Mouse (Mus musculus) ZHBTc4 (cell line): ENCODE measurements around the gene Fam155a.

ENCODE experiments used
- DNase-seq: peaks from one replicate; pipeline ENCODE4 v3.0.0-alpha.2; 2011; ENCODE audit warnings: low read depth, low spot score

The Fam155a gene

DNA sequence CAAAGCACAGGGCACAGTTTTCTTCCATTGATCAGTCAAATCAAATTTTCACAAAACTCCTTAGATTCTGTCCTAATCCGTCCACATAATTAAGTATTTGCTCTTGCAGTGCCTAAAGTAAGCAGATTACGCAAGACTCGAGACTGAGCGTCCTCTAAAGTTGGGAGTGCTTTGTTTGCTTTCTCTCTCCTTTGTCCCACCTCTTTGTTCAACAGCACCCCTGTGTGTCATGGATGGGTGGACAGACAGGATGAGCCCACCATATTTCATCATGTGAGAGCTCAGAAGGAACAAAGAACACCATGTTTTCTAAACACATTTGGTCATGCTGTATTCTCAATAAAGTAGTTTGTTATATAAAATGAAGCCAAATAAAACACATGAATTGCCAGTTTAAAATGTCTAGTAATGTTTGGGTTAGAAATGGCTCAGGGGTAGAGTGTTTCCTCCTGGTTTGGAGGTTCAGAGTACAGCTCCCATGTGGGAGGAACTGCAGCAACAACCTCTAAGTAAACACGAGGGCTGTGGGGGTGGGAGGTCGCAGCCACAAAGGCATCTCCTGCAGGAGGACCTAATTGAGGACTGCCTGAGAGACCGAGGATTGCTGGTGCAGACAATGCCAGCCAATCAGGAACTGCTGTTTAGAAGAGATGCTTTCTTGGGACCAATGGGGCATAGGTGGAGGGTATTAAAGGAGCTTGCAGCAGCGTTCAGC lies 482.8 kb downstream of the Fam155a start:
- no peak for DNase-seq

DNA sequence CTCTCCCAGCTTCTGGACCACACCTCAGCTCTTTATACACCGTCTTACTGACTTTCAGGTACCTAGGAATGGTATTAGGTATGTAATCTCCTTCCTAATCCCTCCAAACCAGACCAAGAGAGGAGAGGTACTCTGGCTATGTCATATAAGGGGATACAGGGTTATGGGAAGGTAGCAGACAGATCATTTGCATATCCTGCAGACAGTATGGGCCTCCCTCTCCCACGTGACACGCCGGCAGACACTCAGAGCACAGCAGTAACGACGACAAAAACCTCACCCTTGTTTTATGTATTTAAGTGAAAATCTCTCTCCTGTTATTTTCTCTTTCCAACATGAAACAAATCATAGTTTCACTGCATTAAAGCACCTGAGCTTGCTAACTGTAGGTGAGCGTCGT lies 496.8 kb downstream of the Fam155a start:
- DNase-seq: no peak

DNA sequence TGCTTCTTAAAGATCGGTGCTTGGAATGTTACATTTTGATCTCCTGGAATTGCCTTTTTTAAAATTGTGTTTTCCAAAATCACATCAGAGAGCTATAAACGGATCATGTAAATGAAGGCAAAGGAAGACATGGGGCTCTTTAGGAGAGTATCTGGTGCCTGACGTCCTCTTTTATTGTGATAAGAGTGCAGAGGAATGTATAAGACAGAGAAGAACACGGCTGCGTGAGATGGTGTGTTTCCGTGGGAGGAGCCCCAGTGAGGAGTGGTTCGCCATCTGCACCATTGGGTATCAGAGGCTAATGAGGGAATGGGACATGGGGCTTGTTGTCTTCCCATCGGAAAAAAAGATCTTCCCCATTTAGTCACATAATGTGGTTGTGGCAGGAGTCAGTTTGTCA lies 506.6 kb downstream of the Fam155a start:
- no peak for DNase-seq

DNA sequence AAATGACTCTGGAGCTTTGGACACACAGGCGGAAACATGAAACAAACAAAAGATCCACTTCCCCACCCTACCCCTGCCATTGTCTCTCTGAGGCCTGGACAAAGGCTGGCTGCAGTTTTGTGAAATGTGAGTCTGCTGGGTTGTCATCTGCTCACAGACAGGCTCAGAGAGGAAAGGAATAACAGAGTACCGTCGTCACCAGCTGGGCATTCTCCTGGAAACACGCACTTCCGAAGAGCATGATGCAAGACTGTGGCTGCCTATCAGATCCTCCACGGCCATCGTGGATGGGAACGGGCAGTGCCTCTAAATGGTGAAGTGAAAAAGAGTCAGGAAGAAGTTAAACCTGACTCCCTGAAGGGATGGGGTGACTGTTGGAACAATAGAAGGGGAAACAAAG lies 509.4 kb downstream of the Fam155a start:
- peak; percentile 33 for DNase-seq

DNA sequence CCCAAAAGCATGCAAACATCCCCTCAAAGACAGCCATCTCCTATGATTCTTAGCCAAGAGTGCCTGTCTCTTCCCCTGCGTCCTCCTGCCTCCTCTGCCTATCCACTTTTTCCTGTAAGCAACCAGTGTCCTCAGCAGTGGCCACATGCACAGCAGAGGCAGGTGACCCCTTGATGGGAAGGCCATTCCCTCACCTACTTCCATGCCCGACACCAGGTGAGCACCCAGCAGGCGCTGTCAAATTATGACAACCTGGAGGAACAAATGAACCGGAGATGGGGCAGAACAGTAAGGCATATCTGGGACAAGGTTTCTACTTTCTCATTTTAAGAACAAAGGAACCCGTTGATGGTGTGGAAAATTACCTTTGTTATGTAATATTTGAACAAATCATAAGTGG lies 515.6 kb downstream of the Fam155a start:
- no peak for DNase-seq

DNA sequence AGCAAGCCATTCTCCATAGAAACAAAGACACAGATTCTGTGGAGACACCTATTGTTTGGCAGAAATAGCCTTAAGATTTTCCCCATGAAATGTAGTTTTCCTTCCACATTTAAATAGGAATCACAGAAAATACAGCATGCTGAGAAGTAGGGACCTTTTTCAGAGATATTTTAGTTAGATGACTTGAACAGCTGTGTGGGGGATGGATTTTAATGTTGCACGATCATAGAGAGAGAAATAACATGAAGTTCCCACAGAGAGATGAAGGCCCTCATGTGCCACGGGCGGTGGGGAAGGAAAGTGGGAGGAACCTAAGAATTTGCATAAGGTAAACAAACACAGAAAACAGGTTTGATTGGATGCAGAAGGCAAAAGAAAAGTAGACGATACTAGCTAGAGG lies 518.0 kb downstream of the Fam155a start:
- no peak for DNase-seq

DNA sequence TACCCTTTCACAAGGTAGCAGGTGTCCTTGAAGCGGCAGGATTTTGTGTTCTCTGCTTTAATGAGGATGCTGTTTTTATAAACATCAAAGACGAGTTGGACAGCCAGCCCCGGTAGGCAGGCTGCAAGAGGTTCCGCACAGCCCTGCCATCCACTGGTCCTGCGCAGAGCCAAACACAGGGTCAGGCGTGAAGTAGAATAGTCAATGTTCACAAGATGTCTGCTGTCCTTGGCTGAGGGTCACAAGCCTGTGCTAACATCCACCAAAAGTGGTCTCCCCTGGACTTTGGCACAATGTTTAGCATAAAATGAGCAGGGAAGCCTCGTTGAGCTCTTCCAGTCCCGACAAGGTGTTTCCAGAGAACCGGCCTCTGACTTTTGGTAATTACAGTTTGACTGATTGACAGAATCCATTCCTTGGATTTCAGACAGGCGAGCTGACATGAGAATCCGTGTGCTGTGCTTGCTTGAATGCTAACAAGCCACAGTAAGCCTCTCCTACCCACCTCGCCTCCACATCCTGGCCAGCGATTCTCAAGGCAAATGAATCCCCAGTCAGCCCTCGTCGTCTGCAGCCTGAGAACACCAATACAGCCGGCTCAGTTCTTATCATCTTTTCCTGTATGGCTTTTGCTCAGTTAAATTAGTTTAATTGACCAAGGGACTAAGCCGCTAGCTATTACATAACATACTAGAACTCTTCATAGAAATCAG lies 522.7 kb downstream of the Fam155a start:
- peak; percentile 4 for DNase-seq

DNA sequence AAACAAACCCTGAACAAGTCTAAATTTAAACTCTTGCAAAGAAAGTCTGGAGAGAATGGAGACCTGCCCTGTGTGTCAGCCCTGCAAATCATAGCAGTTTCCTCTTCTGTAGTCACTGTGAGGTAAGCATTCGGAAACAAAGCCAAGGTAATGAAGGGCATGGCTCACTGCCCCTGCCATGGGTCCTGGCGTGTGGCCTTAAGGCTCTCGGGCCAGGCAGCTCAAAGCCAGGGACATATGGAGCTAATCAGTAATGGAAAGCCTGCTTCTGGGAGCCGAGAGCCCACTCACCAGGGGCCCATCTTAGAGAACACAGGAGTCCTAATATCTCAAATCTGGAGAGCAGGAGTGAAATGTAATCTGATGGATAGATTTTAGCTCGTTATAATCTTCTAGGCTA lies 525.0 kb downstream of the Fam155a start:
- no peak for DNase-seq

DNA sequence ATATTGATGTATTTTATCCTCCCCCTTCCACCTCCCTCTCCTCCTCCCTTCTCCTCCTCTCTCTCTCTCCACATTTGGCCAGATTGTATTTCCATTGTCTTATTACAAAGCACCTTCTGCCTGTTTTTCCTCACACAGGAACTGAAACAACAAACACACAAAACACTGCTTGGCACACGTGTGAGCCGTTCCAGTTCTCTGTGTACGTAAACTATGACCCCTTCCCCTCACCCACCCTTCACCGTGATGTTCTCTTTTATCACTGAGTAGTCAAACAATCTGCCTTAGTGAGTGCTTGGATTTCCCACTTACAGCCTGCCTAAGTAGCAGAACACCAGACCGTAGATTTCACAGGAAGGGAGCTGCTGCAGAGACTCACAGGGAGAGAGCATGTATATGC lies 530.0 kb downstream of the Fam155a start:
- no peak for DNase-seq

DNA sequence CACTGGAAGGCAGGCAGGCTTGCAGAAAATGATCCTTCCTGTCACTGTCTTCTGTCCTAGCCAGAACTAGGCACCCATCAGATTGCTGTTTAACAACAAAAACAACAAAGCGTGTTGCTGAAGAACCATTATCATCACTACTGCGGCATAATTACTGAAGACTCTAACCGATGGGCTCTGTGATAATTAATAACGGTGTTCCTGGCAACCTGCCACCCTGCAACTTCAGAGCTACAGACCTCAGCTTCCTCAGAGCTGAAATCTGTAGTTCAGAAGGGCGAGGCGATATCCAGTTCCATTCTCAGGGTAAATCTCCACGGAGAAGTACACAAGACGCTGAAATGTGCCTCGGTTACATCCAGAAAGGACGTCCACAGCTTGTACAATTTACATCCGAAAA lies 531.2 kb downstream of the Fam155a start:
- no peak for DNase-seq

DNA sequence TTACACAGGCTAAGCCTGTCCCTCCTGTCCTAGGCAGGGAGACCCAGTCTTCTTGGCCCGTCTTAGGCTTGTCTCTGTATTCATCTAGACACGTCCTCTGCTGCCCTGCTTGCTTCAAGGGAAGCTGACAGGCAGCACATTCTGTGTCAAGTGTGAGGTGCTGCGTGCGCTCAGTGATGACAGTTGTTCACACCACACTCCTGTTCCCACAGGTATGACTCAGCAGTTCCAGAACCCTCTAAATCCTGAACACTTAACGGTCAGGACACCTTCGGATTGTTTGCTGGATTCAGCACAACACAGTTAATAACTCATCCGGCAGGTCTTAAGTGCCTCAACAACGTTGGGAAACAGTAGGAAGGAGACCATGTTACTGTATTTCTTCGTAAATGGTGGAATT lies 532.0 kb downstream of the Fam155a start:
- DNase-seq: no peak

DNA sequence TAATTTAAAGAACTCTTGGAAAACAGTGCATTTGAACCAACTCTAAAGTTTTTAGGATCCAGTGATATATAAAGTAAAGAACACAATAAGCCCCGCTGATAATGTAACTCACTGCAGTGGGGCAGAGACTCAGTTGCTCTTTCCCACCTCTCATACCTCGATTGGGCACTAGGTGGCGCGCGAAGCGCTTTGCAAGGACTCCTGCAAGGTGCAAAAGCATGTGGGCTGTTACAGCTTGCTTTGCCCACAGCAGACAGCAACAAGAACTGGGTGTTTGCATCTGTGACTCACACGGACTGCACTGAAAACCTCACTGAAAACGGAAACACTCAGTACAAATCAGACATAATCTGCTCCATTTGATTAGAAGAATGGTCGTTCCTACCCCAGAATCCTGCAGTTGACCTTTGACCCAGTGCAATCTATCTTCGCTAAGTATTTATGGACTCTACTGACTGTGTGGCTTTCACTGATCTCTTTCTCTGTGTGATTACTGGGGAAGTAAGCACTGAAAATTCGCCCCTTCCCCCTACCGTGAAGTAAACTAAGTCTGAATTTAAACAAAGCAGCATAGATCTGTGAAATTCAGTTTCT lies 537.5 kb downstream of the Fam155a start:
- peak; percentile 86 for DNase-seq

DNA sequence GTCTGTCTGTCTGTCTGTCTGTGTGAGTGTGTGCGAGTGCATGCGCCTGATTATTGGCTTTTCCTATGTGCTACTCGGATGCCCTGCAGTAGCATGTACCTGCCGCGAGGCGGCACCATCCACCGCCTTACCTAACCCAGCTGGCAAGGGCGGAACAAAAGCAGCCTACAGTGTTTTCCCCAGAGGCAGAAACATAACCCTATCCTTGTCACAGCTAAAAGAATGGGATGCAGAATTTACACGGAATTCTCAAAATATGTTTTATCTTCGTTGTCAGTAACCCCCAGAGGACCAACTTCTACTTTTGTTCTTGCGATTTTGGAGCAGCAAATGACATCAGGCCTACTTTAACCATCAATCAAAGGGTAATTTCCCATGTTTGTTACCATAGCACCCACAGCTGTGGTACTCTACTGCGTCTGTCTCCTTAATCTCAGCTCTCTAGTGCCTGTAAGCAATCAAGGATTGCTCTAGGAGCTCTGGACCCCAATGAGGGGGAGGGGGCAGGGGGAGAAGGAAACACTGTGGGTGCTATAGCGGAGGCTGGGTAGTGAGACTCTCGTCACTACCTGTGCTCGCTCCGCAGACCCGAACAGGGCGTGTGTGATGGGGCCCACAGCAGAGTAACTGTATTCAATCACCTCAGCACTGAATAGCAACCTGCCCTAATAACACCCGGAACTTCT lies 543.0 kb downstream of the Fam155a start:
- DNase-seq: peak; percentile 80

DNA sequence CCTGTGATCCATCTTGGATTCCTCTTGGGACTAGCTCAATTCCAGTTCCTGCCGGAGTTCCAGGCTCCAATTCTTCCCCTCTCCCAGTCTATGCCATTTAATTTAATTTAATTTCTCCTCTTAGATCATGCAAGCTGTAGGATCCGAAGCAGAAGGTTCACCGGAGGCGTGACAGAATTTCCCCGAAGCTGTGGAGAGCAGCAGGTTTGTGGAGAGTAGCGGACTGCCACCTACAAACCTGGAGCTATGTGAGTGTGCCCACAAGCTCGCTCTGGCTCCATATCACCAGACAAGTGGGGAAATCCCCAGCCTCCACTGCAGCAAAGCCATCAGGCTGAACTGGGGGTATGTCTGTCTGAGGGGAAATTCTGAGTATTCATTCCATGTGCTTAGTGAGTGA lies 544.2 kb downstream of the Fam155a start:
- no peak for DNase-seq

DNA sequence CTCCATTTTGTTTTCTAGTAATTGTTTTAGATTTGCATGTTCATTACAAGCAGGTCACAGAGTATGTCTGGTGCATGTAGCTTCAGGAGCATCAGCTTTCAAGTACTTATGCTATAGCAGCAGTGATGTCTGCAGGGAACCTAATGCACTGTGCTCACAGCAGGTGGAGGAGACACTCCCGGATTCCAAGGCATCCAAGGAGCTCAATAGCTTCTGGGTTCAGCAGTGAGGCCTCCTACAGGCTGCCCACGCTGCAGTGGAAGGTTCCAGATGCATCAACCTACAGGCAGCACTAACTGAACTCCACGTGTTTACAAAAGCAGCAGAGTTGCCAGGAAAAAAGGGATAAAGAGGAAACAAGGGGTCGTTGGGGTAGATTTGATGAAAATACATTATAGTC lies 559.2 kb downstream of the Fam155a start:
- DNase-seq: peak; percentile 37

DNA sequence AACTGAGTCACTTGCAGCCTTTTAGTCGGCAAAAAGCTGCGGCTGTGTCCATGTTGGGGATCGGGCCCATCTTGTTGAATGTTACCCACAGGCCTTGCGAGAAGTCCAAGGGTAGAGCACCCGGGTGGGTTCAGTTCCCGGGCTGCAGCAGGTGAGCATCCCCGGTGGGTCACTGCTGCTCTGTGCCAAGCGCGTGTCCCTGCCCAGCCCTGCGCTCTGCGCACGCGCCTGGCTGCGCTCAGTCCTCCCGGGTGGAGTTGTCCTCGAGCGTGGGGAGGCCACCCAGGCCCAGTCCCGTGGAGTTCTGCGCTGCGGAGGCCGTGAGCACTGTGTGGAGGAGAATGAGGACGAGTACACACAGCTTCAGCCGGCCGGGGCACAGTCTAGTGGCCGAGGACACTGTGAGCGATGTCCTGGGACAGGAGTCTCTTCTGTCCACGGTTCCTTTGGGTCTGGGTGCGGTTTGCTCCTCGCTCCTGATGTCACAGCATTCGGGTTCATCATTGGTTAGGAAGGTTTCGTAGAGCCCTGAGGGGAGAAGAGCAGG lies 563.4 kb downstream of the Fam155a start:
- peak; percentile 13 for DNase-seq

DNA sequence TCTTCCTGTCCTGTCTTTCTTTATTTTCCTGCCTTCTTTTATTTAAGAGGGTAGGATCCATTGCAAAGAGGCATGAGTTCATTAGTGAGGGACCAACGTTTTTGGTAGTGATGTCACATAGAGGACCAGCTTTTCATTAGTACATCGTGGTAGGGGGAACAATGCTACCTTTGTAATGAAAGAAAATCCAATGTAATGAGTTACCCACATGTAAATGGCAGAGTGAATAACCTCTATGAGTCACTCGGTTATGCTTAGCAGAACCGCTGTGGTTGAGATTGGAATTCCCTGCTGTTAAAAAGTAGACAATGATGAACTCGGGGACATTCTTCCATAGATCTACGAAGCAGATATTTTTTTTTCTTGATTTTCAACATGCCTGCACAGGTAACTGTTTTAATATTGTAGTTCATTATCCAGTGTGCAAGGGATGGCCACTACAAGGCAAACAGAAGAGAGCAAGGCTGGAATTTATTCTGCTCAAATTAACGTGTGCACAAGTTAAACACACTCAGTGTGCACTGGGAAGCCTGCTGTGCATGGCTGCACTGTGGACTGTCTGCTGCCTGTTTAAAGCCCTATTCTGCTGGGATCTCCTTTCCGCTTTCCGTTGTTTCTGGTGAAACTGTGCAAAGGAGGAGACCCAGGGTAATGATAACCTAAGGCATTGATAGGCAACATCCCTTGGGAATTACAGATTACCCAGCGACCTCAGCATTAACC lies 566.5 kb downstream of the Fam155a start:
- no peak for DNase-seq

DNA sequence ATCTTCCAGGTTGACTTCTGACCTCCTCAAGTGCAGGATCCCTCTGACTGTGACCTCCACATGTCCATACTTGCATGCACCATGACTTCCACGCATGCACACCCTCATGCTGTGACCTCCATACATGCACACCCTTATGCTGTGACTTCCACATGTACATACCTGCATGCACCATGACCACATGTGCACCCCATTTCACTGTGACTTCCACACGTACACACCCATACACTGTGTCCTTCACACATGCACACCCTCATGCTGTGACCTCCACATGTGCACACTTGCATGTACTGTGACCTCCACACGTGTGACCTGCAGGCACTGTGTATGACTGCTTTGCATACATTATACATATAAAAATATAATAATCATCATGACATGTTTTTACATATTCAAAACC lies 570.9 kb downstream of the Fam155a start:
- no peak for DNase-seq

DNA sequence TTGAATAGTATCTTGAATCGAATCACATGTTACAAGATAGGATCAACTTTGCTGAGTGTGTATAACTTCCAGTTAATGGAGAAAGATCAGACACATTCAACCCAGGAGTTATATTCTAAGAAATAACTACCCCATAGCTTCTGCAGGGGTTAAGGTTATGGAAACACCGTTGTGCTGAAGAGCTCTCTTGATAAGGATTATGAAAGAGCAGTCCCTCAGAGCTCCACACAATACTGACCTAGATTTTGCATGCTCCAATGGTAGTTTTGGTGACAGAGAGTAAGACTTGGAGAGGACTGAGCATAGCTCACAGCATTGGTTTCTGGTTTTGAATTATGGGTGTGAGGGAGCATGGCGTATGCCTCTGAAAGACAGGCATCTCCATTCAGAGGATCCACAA lies 579.3 kb downstream of the Fam155a start:
- no peak for DNase-seq

DNA sequence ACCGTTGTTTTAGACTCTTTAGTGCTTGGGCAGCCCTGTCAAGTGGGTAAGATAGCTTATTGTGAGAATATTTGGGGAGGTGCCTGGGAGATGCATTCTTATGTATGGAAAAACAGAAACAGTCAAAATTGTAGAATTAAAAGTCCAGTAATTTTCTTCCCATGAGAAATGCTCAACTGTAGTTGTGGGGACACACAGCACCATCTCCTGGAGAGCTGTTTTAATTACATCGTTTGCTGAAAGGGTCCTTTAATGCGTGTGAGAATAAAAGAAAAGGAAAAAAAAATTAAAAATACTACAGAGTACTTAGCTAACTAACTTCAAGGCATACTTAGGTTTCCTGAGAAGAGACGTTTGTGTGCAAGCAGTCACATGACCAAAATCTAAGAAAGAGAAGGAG lies 582.3 kb downstream of the Fam155a start:
- DNase-seq: no peak

DNA sequence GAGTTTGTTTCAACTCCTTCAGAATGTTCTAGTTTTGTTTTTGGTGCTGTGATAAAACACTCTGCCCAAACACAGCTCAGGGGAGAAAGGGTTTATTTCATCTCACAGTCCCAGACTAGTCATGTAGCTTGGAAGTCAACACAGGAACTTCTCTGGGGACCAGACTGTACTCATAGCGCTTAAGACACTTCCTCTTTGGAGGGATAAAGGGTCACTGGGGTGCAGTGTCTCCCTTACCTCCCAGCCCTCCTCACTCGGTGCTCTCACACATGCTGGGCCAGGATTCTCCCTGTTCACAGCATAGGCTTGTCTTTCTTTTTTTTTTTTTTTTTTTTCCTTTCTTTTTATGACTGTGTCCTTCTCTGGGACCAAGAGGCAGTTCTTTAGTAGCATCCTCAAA lies 585.8 kb downstream of the Fam155a start:
- DNase-seq: no peak

DNA sequence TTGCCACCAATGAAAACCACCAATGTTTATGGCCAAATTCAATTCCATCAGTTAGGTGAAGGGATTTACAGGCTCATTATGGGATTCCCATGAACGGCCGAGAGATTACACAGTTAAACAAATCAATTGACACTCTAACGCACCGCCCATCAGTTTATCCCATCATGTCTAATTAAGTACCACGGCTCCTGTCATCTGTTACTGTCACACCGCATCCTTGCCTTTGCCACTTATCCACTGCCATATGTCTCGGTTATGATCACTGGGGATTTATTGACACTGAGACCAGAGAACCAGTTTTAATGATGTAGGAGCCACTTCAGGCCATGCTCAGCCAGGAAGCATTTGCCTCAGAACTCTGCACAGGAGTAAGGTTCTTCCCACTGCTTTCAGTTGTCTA lies 588.5 kb downstream of the Fam155a start:
- no peak for DNase-seq
